Mouse (Mus musculus) heart, postnatal 0 days (tissue): ENCODE data around the gene Dohh. TPM values are rescaled to one million over a fixed set of nuclear protein-coding genes. Genes with fewer than 3 reads are reported as not detected.

Experiments used
- ATAC-seq: fragments of 200-750 bp; cut with Nextera tagmentation; 2 replicates; pipeline ENCODE4 v1.8.0; 2017; ENCODE audit warnings: low read depth, moderate number of reproducible peaks, moderate library complexity; ENCODE audit not compliant: insufficient read depth
- DNase-seq: peaks from one replicate; pipeline ENCODE4 v3.0.0-alpha.2; 2016; ENCODE audit warnings: low spot score
- H3K27ac ChIP-seq: fragments of 300-500 bp; sonication (generic); 2 replicates; pipeline ENCODE4 v1.5.1; 2014; ENCODE audit warnings: low read depth, mild to moderate bottlenecking
- H3K27me3 ChIP-seq: fragments of 300-500 bp; sonication (generic); 2 replicates; pipeline ENCODE4 v1.6.1; 2014; ENCODE audit warnings: low read length, mixed read lengths; ENCODE audit not compliant: control insufficient read depth, insufficient read depth
- H3K36me3 ChIP-seq: fragments of 300-500 bp; sonication (generic); replicated peaks from 2 replicates; pipeline ENCODE4 v1.6.1; 2014; ENCODE audit warnings: low read length, mixed read lengths; ENCODE audit not compliant: control insufficient read depth, insufficient read depth
- H3K4me1 ChIP-seq: fragments of 300-500 bp; sonication (generic); 2 replicates; pipeline ENCODE4 v1.6.1; 2014; ENCODE audit warnings: antibody characterized with exemption; ENCODE audit not compliant: control insufficient read depth, insufficient read depth
- H3K4me2 ChIP-seq: fragments of 300-500 bp; sonication (generic); 2 replicates; pipeline ENCODE4 v1.6.1; 2014; ENCODE audit warnings: low read depth, mild to moderate bottlenecking, low read length, moderate library complexity
- H3K4me3 ChIP-seq: fragments of 300-500 bp; sonication (generic); 2 replicates; pipeline ENCODE4 v1.5.1; 2014; ENCODE audit warnings: low read depth, low read length
- H3K9ac ChIP-seq: fragments of 300-500 bp; sonication (generic); replicated peaks from 2 replicates; pipeline ENCODE4 v1.6.1; 2014; ENCODE audit warnings: low read depth, low read length, mixed read lengths
- H3K9me3 ChIP-seq: fragments of 300-500 bp; sonication (generic); replicated peaks from 2 replicates; pipeline ENCODE4 v1.6.1; 2016; ENCODE audit warnings: low read length; ENCODE audit not compliant: control insufficient read depth
- CTCF ChIP-seq: IDR thresholded peaks from 2 replicates; pipeline ENCODE4 v1.5.1; 2016; ENCODE audit warnings: antibody characterized with exemption, control low read depth, low read depth
- EP300 ChIP-seq: IDR thresholded peaks from 2 replicates; pipeline ENCODE4 v1.6.1; 2016; ENCODE audit warnings: antibody characterized with exemption, low read depth
- WGBS: fragments of 180-500 bp; shearing (Covaris S2); extraction: QIAGEN DNeasy Blood & Tissue Kit; methylation state at CpG from one replicate; pipeline ENCODE4 v1.1.7; 2014; 5-methylcytosine and 5-hydroxymethylcytosine counted together
- polyA plus RNA-seq: library from polyadenylated mRNA; unstranded; fragments of >200 nt; fragmentation: Nextera tagmentation; extraction: Ambion mirVana; gene quantifications from 2 replicates; pipeline ENCODE4 v1.2.1, GENCODE M21; 2015
- total RNA-seq: library from RNA; depleted of rRNA; stranded (reverse); fragments of >200 nt; gene quantifications from 2 replicates; pipeline ENCODE4 v1.2.3, GENCODE M21; 2014; ENCODE audit warnings: low replicate concordance; rRNA removed

Gene Dohh
- total RNA-seq = 123 and 139 TPM in 2 replicates
- polyA plus RNA-seq = 75.2 and 77.6 TPM in 2 replicates

DNA sequence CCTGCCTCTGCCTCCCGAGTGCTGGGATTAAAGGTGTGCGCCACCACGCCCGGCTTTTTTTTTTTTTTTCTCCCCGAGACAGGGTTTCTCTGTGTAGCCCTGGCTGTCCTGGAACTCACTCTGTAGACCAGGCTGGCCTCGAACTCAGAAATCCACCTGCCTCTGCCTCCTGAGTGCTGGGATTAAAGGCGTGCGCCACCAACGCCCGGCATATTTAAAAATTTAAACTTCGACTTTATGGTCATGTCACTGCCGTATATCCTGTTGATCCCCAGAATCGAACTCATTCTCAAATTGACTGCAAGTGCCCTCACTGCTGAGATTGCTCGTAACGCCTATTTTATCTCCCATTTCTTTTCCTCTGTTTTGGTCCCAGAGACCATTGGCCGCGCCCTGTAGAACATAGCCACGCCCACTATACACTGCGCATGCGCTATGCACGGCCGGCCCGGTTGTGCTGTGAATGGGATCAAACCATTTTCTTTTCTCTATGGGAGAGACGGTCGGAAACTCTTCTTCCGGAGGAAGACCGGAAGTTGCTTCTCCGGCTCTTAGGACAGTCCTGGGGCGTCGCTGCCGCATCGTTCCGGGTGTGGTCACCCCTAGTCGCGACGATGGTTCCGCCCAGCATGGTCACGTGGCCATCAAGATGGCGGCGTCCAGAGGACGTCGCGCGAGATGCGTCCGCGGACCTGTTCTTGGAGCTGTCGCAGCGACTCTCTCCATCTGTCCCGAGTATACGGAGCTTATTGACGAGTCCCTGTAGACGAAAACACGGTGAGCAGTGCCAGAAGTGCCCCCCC is at the start of gene Dohh, which contains the start of gene Gm48551:
Gene Dohh (plus strand): TSS at position 627 of the 803 bp plus-strand sequence.
Gene Gm48551 (plus strand): TSS at position 665 of the 803 bp plus-strand sequence.
- peak within 1 kb of the TSS; percentile 88 for H3K4me3 ChIP-seq
- H3K4me1 ChIP-seq = peaks cover 9% of the 10 kb centered on the region
- H3K27ac ChIP-seq = peak within 1 kb of the TSS; percentile 92
- H3K27me3 ChIP-seq = no peaks in the 10 kb centered on the region
- H3K4me2 ChIP-seq = peak within 1 kb of the TSS; percentile 86
- WGBS = 3% methylated on average over 50 of the region's 54 CpGs
- peak within 1 kb of the TSS; percentile 91 for H3K9ac ChIP-seq
- no peak for TF ChIP-seq CTCF
- peak; percentile 94 for TF ChIP-seq EP300
- ATAC-seq = peak; percentile 94
- no peaks in the 10 kb centered on the region for H3K9me3 ChIP-seq
- peaks cover 28% of the 10 kb centered on the region for H3K36me3 ChIP-seq
- DNase-seq = peak; percentile 99

DNA sequence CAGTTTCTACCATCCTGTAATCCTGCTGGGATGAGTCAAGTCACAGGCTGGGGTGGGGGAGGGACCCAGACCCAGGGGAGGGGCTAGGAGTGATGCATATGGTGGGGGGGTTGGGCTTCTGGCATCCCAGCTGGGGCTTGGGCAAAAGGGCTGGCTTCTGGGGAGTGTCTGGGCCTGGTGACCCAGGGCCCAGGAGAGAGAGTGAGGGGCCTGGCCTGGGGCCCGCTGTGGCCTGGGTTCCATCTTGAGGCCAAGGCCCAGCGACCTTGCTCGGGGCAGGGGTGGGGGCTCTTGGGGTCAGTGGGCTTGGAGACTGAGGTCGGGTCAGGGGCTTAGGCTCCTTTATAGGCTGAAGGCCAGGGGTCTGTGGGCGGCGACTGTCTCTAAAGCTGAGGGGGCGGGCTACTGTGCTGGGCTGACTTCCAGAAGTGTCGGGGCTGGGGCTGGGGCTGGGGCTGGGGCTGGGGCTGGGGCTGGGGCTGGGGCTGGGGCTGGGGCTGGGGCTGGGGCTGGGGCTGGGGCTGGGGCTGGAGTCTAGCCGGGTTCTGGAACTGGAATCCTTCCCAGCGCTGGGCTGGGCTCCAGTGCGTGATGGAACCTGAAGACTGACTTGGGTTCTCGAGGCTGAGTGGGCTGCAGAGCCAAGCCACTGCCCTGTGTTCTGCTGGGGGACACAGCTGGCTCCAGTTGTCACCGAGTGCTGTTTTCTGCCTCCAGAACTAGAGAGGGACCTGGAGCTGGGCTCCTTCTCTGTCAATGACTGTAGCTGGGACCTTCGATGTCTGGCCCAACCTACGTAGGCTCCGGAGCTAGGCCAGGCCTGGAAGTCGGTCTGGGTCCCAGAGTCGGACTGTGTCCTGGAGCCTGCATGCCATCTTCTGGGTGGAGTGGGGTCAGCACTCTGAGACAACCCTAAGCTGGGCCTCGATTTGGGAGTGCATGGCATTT is 48.6 kb upstream of the Dohh start:
- H3K9me3 ChIP-seq = no peaks in the 10 kb centered on the region
- H3K36me3 ChIP-seq = no peaks in the 10 kb centered on the region
- 0 out of 2 replicates have a peak, but pooled peaks have one; percentile 24 for ATAC-seq
- H3K4me2 ChIP-seq = no peak overlapping the region
- no peak for DNase-seq
- WGBS = 54% methylated on average over 18 of the region's 19 CpGs
- H3K4me1 ChIP-seq = peaks cover 6% of the 10 kb centered on the region
- no peaks in the 10 kb centered on the region for H3K27me3 ChIP-seq
- no peak overlapping the region for H3K4me3 ChIP-seq
- TF ChIP-seq CTCF = no peak
- no peak for TF ChIP-seq EP300
- H3K9ac ChIP-seq = no peak overlapping the region
- peak overlapping the region; percentile 64 for H3K27ac ChIP-seq

DNA sequence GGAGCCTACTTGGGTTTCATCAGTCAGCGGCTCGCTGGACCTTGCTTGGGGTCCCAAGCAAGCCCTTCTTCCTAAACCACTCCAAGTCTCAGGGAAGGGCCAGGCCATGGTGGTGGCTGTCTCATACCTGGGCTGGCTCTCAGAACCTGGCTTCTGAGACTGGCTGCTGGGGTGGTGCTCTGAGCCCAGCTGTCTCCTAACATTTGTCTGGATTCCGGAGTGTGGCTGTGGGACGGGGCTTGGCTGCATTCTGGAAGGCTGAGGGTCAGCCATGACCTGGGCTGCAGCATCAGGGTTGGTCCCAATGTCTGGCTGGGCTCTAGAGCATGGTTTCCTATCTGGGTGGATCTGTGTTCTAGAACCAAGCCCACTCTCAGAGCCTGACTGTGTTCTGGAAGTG is 47.7 kb upstream of the Dohh start:
- Histone ChIP-seq H3K27me3 (no peaks in the 10 kb centered on the region), H3K27ac (no peak overlapping the region), H3K4me3 (no peak overlapping the region), H3K4me1 (peaks cover 4% of the 10 kb centered on the region; the same call in 1 of the 2 replicates), H3K4me2 (no peak overlapping the region), H3K9ac (no peak overlapping the region), H3K36me3 (no peaks in the 10 kb centered on the region), H3K9me3 (no peaks in the 10 kb centered on the region)
- DNase-seq = no peak
- no peak for TF ChIP-seq CTCF
- TF ChIP-seq EP300 = no peak
- ATAC-seq = no peak
- 94% methylated on average over 4 of the region's 4 CpGs for WGBS

DNA sequence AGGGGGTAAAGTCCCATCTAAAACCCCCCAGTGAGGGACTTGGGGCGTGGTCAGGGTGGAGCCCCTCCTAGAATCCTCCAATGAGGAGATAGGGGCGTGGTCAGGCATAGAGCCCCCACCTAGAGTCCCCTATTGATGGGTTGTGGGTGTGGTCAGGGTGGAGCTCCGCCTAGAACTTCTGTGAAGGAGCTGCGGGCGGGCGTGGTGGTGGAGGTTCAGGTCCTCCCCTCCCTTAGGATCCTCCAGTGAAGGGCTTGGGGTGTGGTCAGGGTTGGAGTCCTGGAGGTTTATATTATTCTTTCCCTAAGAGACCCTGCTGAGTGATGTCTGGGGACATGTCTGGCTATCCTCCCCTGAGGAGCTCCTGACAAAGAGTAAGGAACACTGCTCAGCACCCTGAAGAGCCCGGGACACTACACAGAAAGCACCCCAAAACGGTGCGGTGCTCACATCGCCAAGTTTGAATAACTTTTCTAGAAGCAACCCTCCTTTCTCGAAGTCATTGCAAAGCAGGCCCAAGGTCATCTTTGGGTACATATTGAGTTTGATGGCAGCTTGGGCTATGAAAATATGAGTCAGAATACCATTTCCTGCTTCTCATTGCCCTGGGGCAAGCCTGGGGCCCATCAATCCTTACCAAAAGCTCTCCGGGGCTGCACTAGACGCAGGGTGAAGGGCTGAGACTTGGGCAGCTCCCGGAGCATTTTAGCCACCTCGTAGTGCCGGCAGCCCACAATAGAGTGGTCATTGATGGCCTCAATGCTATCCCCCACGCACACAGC is 43.5 kb upstream of the Dohh start:
- H3K36me3 ChIP-seq = no peaks in the 10 kb centered on the region
- H3K27me3 ChIP-seq = peaks cover 19% of the 10 kb centered on the region
- H3K9ac ChIP-seq = no peak overlapping the region
- no peaks in the 10 kb centered on the region for H3K4me1 ChIP-seq
- H3K9me3 ChIP-seq = no peaks in the 10 kb centered on the region
- no peak overlapping the region for H3K4me3 ChIP-seq
- no peak overlapping the region for H3K27ac ChIP-seq
- 57% methylated on average over 17 of the region's 17 CpGs for WGBS
- DNase-seq = no peak
- H3K4me2 ChIP-seq = no peak overlapping the region
- TF ChIP-seq EP300 (no peak), CTCF (no peak)
- no peak for ATAC-seq
